Mouse (Mus musculus): ENCODE measurements around the gene Dffb. TPM values are rescaled to one million over a fixed set of nuclear protein-coding genes. Genes with fewer than 3 reads are reported as not detected.

Dffb gene
- 1 to 10 TPM; 1.1 to 5.3 (median 2.0) TPM for total RNA-seq (2022)

- peak; percentile 92 for DNase-seq (ENCODE audit: low spot score)
Measured at GRCm38 (mm10) chr4:153974431-153975291, at the start of gene Dffb, which contains the start of gene Cep104. Gene Dffb (minus strand): TSS chr4:153975126. Gene Cep104 (plus strand): TSS chr4:153975194.

GRCm38 (mm10) chr4:154023754-154024601 is 49.1 kb upstream of the Dffb start:
- DNase-seq (ENCODE audit: low spot score) = no peak

- no peak for DNase-seq (ENCODE audit: low spot score)
Measured at GRCm38 (mm10) chr4:154022844-154023243, 47.9 kb upstream of the Dffb start.

- peak; percentile 58 for DNase-seq (ENCODE audit: low spot score)
Measured at GRCm38 (mm10) chr4:154022407-154022806, 47.5 kb upstream of the Dffb start.

- no peak for DNase-seq (ENCODE audit: low spot score)
Measured at GRCm38 (mm10) chr4:154021432-154021831, 46.5 kb upstream of the Dffb start.

GRCm38 (mm10) chr4:154019571-154019970 is 44.6 kb upstream of the Dffb start:
- DNase-seq (ENCODE audit: low spot score) = no peak

GRCm38 (mm10) chr4:154015476-154015875 is 40.5 kb upstream of the Dffb start:
- no peak for DNase-seq (ENCODE audit: low spot score)

GRCm38 (mm10) chr4:154012132-154012882 is 37.4 kb upstream of the Dffb start:
- DNase-seq (ENCODE audit: low spot score) = no peak

- DNase-seq (ENCODE audit: low spot score) = peak; percentile 84
Measured at GRCm38 (mm10) chr4:154011646-154012089, 36.7 kb upstream of the Dffb start, which contains the start of gene Lrrc47. Gene Lrrc47 (plus strand): TSS chr4:154011731.

- DNase-seq (ENCODE audit: low spot score) = no peak
Measured at GRCm38 (mm10) chr4:154010907-154011645, 36.1 kb upstream of the Dffb start.

GRCm38 (mm10) chr4:154007759-154008158 is 32.8 kb upstream of the Dffb start:
- DNase-seq (ENCODE audit: low spot score) = no peak

GRCm38 (mm10) chr4:154006264-154006663 is 31.3 kb upstream of the Dffb start:
- DNase-seq (ENCODE audit: low spot score) = no peak

- no peak for DNase-seq (ENCODE audit: low spot score)
Measured at GRCm38 (mm10) chr4:154005488-154005887, 30.6 kb upstream of the Dffb start.

- no peak for DNase-seq (ENCODE audit: low spot score)
Measured at GRCm38 (mm10) chr4:153993505-153993904, 18.6 kb upstream of the Dffb start.

GRCm38 (mm10) chr4:153992715-153993114 is 17.8 kb upstream of the Dffb start:
- no peak for DNase-seq (ENCODE audit: low spot score)

GRCm38 (mm10) chr4:153980470-153980869 is 5.5 kb upstream of the Dffb start:
- no peak for DNase-seq (ENCODE audit: low spot score)

- DNase-seq (ENCODE audit: low spot score) = no peak
Measured at GRCm38 (mm10) chr4:153979243-153979642, 4.3 kb upstream of the Dffb start.

GRCm38 (mm10) chr4:153975768-153976167 is 842 bp upstream of the Dffb start:
- no peak for DNase-seq (ENCODE audit: low spot score)

GRCm38 (mm10) chr4:153975292-153975662 is 351 bp upstream of the Dffb start:
- DNase-seq (ENCODE audit: low spot score) = peak; percentile 6

- DNase-seq (ENCODE audit: low spot score) = no peak
Measured at GRCm38 (mm10) chr4:153968063-153968462, 6.9 kb downstream of the Dffb start.

- no peak for DNase-seq (ENCODE audit: low spot score)
Measured at GRCm38 (mm10) chr4:153967556-153967955, 7.4 kb downstream of the Dffb start.
